Mouse (Mus musculus) gastrocnemius, postnatal 25 days (tissue): Measurements from ENCODE around the gene Ift43. TPM values are rescaled to one million over a fixed set of nuclear protein-coding genes. Genes with fewer than 3 reads are reported as not detected.

Source experiments
- DNase-seq: peaks from one replicate; pipeline ENCODE4 v3.0.0; 2022
- total RNA-seq, 2 experiments: library from RNA; stranded (reverse); gene quantifications; 1 replicate in 1 of 2; 2 replicates in 1 of 2; pipeline ENCODE4 v1.2.3; 2021

Gene Ift43
- total RNA-seq, 2 experiments from 2014 or later = 7.8 to 9.5 TPM

- DNase-seq = no peak
Observed at GRCm38 (mm10) chr12:86173314-86173713, 91.0 kb downstream of the Ift43 start.

DNA sequence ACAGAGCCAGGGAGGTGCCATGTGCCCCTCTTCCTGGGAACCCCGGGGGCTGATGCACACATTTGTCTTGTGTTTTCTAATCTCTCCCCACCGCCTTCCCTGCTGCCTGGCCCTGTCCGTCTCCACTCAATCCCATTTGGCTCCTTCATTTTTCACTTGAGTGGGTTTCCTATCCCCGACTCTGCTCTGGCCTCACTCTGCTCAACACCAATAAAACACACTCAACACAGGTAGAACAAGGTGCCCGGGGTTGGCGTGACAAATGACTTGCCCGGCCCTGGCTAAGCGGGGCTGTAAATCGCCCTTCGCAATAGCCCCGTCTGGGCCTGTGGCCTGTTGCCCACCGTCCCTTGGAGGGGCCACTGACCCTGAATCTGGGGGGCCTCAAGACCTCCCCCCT, 92.0 kb downstream of the Ift43 start:
- DNase-seq = no peak

- DNase-seq = no peak
Observed at GRCm38 (mm10) chr12:86175476-86175942, 93.2 kb downstream of the Ift43 start.

- no peak for DNase-seq
Observed at GRCm38 (mm10) chr12:86176675-86177339, 94.5 kb downstream of the Ift43 start.

DNA sequence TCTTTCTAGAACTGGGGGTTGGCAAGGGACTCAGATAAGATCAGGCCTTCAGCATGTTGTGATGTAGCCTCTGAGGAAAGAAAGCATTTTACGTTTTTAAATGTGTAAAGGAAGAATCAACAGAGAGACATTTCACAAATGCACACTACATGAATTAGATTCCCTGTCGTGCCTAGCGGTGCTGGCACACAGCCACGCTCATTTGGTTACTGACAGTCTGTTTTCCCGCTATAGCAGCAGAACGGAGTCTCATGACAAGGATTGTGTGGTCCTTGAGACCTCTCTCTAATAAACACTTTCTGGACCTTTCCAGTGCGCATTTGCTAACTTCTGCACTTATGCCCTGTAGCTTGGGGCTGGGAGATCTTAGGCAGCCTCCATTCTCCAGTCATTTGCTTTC, 96.9 kb downstream of the Ift43 start:
- DNase-seq = no peak

- DNase-seq = no peak
Observed at GRCm38 (mm10) chr12:86181320-86181751, 99.0 kb downstream of the Ift43 start.

GRCm38 (mm10) chr12:86181879-86182278, 99.5 kb downstream of the Ift43 start:
- DNase-seq = no peak

DNA sequence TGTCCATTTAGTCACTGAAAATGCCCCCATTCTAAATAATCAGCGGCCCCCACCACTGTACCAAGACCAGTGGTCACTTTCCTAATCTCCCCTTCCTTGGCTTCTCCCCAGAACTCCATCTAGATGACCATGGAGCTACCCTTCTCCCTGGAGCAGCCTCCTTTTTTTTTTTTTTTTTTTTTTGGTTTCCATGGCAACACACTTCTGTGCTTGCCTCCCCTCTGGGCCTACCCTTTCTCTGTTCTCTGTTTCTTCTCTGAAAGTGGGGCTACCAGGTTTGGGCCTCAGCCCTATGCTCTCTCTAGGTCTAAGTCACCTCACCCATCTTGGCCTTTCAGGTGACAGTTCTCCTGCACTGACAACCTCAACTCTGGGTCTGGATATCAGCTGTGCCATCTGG, 100.1 kb downstream of the Ift43 start:
- no peak for DNase-seq

GRCm38 (mm10) chr12:86188161-86188560, 105.8 kb downstream of the Ift43 start:
- DNase-seq = no peak

- no peak for DNase-seq
Observed at GRCm38 (mm10) chr12:86189601-86190323, 107.4 kb downstream of the Ift43 start.

DNA sequence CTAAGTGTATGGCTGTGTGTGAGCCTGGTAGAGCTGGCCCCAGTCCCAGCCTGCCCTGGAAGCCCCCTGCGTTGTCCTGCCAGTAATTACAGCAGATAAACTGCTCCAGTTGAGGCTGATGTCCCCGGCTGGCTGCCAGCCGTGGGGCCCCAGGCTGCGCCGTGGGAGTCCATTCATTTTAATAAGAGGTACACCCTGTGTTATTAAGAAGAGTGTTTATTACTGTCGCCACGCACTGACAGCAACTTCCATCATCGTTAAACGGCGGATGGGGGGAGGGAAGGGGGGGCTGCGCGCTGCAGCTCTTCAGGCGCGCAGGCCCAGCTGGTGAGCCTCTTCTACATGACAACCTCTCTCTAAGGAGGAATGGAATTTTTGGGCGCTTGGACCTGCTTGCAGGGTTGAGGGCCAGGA, 109.7 kb downstream of the Ift43 start:
- DNase-seq = no peak

- no peak for DNase-seq
Observed at GRCm38 (mm10) chr12:86196944-86197343, 114.6 kb downstream of the Ift43 start.

GRCm38 (mm10) chr12:86203443-86204057, 121.2 kb downstream of the Ift43 start:
- no peak for DNase-seq

DNA sequence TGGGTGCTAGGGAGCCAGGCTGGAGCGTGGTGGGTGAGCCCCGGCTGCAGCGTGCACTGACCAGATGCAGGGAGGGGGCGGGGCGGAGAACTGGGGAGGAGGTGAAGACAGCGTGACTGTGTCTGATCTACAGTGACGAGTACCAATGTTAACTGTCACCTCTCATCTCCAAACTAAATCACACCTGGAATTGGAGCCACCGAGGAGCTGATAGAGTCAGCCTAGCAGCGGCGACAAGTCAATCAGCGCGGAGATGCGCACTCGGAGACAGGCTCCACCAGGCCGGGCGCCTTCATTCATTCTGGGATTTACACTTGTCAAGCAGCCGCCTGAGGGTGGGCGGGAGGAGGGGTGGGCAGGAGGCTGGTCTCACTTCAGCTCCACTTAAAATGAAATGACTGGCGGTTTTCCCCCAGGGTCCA, 128.8 kb downstream of the Ift43 start:
- DNase-seq = no peak

Other genes with a start within 250 kb of the Ift43 start
- gene Tgfb3, start 3.5 kb upstream of the Ift43 start, total RNA-seq = 10 to 100 TPM; 31.4 to 32.5 TPM
- gene Gpatch2l, start 159.3 kb downstream of the Ift43 start, total RNA-seq = 10 to 100 TPM; 10.7 to 10.8 TPM